Mouse (Mus musculus) midbrain, embryonic 15.5 days (tissue): ENCODE results near the gene Rhod. TPM values are rescaled to one million over a fixed set of nuclear protein-coding genes. Genes with fewer than 3 reads are reported as not detected.
A peak's percentile ranks its signal among the peaks of the same experiment; 100 is the strongest.

Source experiments
- ATAC-seq: fragments of 200-750 bp; cut with Nextera tagmentation; replicated peaks from 2 replicates; pipeline ENCODE4 v1.8.0; 2017; ENCODE audit warnings: moderate TSS enrichment
- H3K27ac ChIP-seq: fragments of 300-500 bp; sonication (generic); 2 replicates; pipeline ENCODE4 v1.5.1; 2015; ENCODE audit warnings: mild to moderate bottlenecking, inconsistent platforms
- H3K27me3 ChIP-seq: fragments of 300-500 bp; sonication (generic); replicated peaks from 2 replicates; pipeline ENCODE4 v1.6.1; 2015; ENCODE audit warnings: inconsistent platforms
- H3K36me3 ChIP-seq: fragments of 300-500 bp; sonication (generic); replicated peaks from 2 replicates; pipeline ENCODE4 v1.6.1; 2015; ENCODE audit warnings: inconsistent platforms
- H3K4me1 ChIP-seq: fragments of 300-500 bp; sonication (generic); 2 replicates; pipeline ENCODE4 v1.6.1; 2015; ENCODE audit warnings: inconsistent platforms
- H3K4me2 ChIP-seq: fragments of 300-500 bp; sonication (generic); 2 replicates; pipeline ENCODE4 v1.6.1; 2015; ENCODE audit warnings: inconsistent platforms, mild to moderate bottlenecking, moderate library complexity
- H3K4me3 ChIP-seq: fragments of 300-500 bp; sonication (generic); 2 replicates; pipeline ENCODE4 v1.5.1; 2015; ENCODE audit warnings: mild to moderate bottlenecking, inconsistent platforms
- H3K9ac ChIP-seq: fragments of 300-500 bp; sonication (generic); 2 replicates; pipeline ENCODE4 v1.6.1; 2015; ENCODE audit warnings: mild to moderate bottlenecking, inconsistent platforms
- H3K9me3 ChIP-seq: fragments of 300-500 bp; sonication (generic); 2 replicates; pipeline ENCODE4 v1.6.1; 2016; ENCODE audit warnings: inconsistent platforms
- WGBS: fragments of 180-500 bp; shearing (Covaris S2); methylation state at CpG from one replicate; pipeline ENCODE4 v1.1.7; 2015; ENCODE audit warnings: mixed read lengths; 5-methylcytosine and 5-hydroxymethylcytosine counted together
- polyA plus RNA-seq: library from polyadenylated mRNA; unstranded; fragments of >200 nt; fragmentation: Nextera tagmentation; extraction: Ambion mirVana; gene quantifications from 2 replicates; pipeline ENCODE4 v1.2.1, GENCODE M21; 2015

Rhod gene
- polyA plus RNA-seq, 1 experiment from 2014 or later: 5.5 TPM

- Histone ChIP-seq H3K4me1 (no peaks in the 10 kb centered on the region), H3K9me3 (no peaks in the 10 kb centered on the region)
- 86% methylated on average over 8 of the region's 8 CpGs for WGBS
Measured at GRCm38 (mm10) chr19:4446661-4447420, 7.6 kb upstream of the Rhod start.

GRCm38 (mm10) chr19:4442408-4442807 lies 3.2 kb upstream of the Rhod start:
- peaks cover 10% of the 10 kb centered on the region for H3K4me1 ChIP-seq
- no peak for ATAC-seq
- H3K4me3 ChIP-seq: no peak overlapping the region
- no peak overlapping the region for H3K27ac ChIP-seq
- peaks cover 28% of the 10 kb centered on the region for H3K27me3 ChIP-seq
- no peaks in the 10 kb centered on the region for H3K9me3 ChIP-seq
- no peak overlapping the region for H3K9ac ChIP-seq
- no peaks in the 10 kb centered on the region for H3K36me3 ChIP-seq
- 8% methylated on average over 3 of the region's 3 CpGs for WGBS
- H3K4me2 ChIP-seq: no peak overlapping the region

More at GRCm38 (mm10) chr19:4446661-4447420, 7.6 kb upstream of the Rhod start:
- Histone ChIP-seq H3K36me3 (no peaks in the 10 kb centered on the region), H3K4me3 (no peak overlapping the region), H3K4me2 (no peak overlapping the region), H3K9ac (no peak overlapping the region), H3K27ac (no peak overlapping the region), H3K27me3 (no peaks in the 10 kb centered on the region)
- no peak for ATAC-seq

GRCm38 (mm10) chr19:4441621-4442161 lies 2.5 kb upstream of the Rhod start:
- ATAC-seq: no peak
- H3K9ac ChIP-seq: no peak overlapping the region
- WGBS: 44% methylated on average over 10 of the region's 10 CpGs

GRCm38 (mm10) chr19:4441090-4441591 lies 1.9 kb upstream of the Rhod start:
- ATAC-seq: no peak
- no peak overlapping the region for H3K4me3 ChIP-seq
- peaks cover 28% of the 10 kb centered on the region for H3K27me3 ChIP-seq
- 23% methylated on average over 6 of the region's 6 CpGs for WGBS
- H3K27ac ChIP-seq: no peak overlapping the region
- peaks cover 10% of the 10 kb centered on the region for H3K4me1 ChIP-seq
- no peak overlapping the region for H3K4me2 ChIP-seq
- no peak overlapping the region for H3K9ac ChIP-seq
- H3K9me3 ChIP-seq: no peaks in the 10 kb centered on the region
- H3K36me3 ChIP-seq: no peaks in the 10 kb centered on the region

More at GRCm38 (mm10) chr19:4441621-4442161, 2.5 kb upstream of the Rhod start:
- Histone ChIP-seq H3K4me3 (no peak overlapping the region), H3K4me1 (peaks cover 10% of the 10 kb centered on the region), H3K9me3 (no peaks in the 10 kb centered on the region), H3K27me3 (peaks cover 28% of the 10 kb centered on the region), H3K36me3 (no peaks in the 10 kb centered on the region), H3K27ac (no peak overlapping the region), H3K4me2 (no peak overlapping the region)

- Histone ChIP-seq H3K4me1 (peaks cover 10% of the 10 kb centered on the region), H3K27ac (no peak overlapping the region), H3K4me3 (no peak overlapping the region), H3K9me3 (no peaks in the 10 kb centered on the region), H3K4me2 (no peak overlapping the region), H3K27me3 (peaks cover 28% of the 10 kb centered on the region), H3K36me3 (no peaks in the 10 kb centered on the region), H3K9ac (no peak overlapping the region)
- no peak for ATAC-seq
- 10% methylated on average over 8 of the region's 8 CpGs for WGBS
Measured at GRCm38 (mm10) chr19:4440222-4440621, 990 bp upstream of the Rhod start.

- no peak for ATAC-seq
- H3K27ac ChIP-seq: no peak overlapping the region
- H3K4me1 ChIP-seq: peaks cover 10% of the 10 kb centered on the region
- H3K36me3 ChIP-seq: no peaks in the 10 kb centered on the region
- peak overlapping the region; percentile 46 for H3K9ac ChIP-seq
- H3K4me2 ChIP-seq: peak overlapping the region; percentile 97
- peak overlapping the region; percentile 46 for H3K4me3 ChIP-seq
- WGBS: 10% methylated on average over 8 of the region's 8 CpGs
- peaks cover 28% of the 10 kb centered on the region for H3K27me3 ChIP-seq
- H3K9me3 ChIP-seq: no peaks in the 10 kb centered on the region
Measured at GRCm38 (mm10) chr19:4438791-4439160, 456 bp downstream of the Rhod start.

- no peak overlapping the region for H3K27ac ChIP-seq
- H3K36me3 ChIP-seq: no peaks in the 10 kb centered on the region
- WGBS: 73% methylated on average over 6 of the region's 6 CpGs
- no peak for ATAC-seq
- no peaks in the 10 kb centered on the region for H3K9me3 ChIP-seq
- H3K4me3 ChIP-seq: no peak overlapping the region
- peaks cover 10% of the 10 kb centered on the region for H3K4me1 ChIP-seq
- H3K4me2 ChIP-seq: no peak overlapping the region
- H3K27me3 ChIP-seq: peaks cover 28% of the 10 kb centered on the region
- no peak overlapping the region for H3K9ac ChIP-seq
Measured at GRCm38 (mm10) chr19:4437886-4438285, 1.3 kb downstream of the Rhod start.

- Histone ChIP-seq H3K4me1 (peaks cover 10% of the 10 kb centered on the region), H3K27me3 (peaks cover 28% of the 10 kb centered on the region), H3K36me3 (no peaks in the 10 kb centered on the region), H3K4me3 (no peak overlapping the region), H3K27ac (no peak overlapping the region), H3K4me2 (no peak overlapping the region), H3K9me3 (no peaks in the 10 kb centered on the region), H3K9ac (no peak overlapping the region)
- ATAC-seq: no peak
- 81% methylated on average over 3 of the region's 3 CpGs for WGBS
Measured at GRCm38 (mm10) chr19:4436254-4436653, 3.0 kb downstream of the Rhod start.

- H3K4me3 ChIP-seq: no peak overlapping the region
- no peaks in the 10 kb centered on the region for H3K9me3 ChIP-seq
- peaks cover 18% of the 10 kb centered on the region for H3K27me3 ChIP-seq
- 92% methylated on average over 1 of the region's 1 CpGs for WGBS
- H3K4me1 ChIP-seq: peaks cover 10% of the 10 kb centered on the region
- no peak overlapping the region for H3K4me2 ChIP-seq
- H3K9ac ChIP-seq: no peak overlapping the region
- no peak overlapping the region for H3K27ac ChIP-seq
- no peaks in the 10 kb centered on the region for H3K36me3 ChIP-seq
- ATAC-seq: no peak
Measured at GRCm38 (mm10) chr19:4434999-4435398, 4.2 kb downstream of the Rhod start.

GRCm38 (mm10) chr19:4433756-4434155 lies 5.5 kb downstream of the Rhod start:
- H3K27me3 ChIP-seq: peaks cover 6% of the 10 kb centered on the region
- no peak overlapping the region for H3K4me3 ChIP-seq
- ATAC-seq: no peak
- no peaks in the 10 kb centered on the region for H3K9me3 ChIP-seq
- no peak overlapping the region for H3K27ac ChIP-seq
- no peaks in the 10 kb centered on the region for H3K36me3 ChIP-seq
- no peak overlapping the region for H3K4me2 ChIP-seq
- H3K4me1 ChIP-seq: no peaks in the 10 kb centered on the region
- no peak overlapping the region for H3K9ac ChIP-seq
- WGBS: 76% methylated on average over 1 of the region's 1 CpGs

GRCm38 (mm10) chr19:4430091-4430620 lies 9.1 kb downstream of the Rhod start:
- no peaks in the 10 kb centered on the region for H3K9me3 ChIP-seq
- no peaks in the 10 kb centered on the region for H3K27me3 ChIP-seq
- H3K36me3 ChIP-seq: no peaks in the 10 kb centered on the region
- WGBS: 96% methylated on average over 4 of the region's 4 CpGs
- no peak for ATAC-seq
- no peak overlapping the region for H3K27ac ChIP-seq
- no peak overlapping the region for H3K9ac ChIP-seq
- H3K4me2 ChIP-seq: no peak overlapping the region
- H3K4me3 ChIP-seq: no peak overlapping the region
- no peaks in the 10 kb centered on the region for H3K4me1 ChIP-seq

GRCm38 (mm10) chr19:4425610-4426366 lies 13.4 kb downstream of the Rhod start:
- Histone ChIP-seq H3K4me1 (no peaks in the 10 kb centered on the region), H3K36me3 (no peaks in the 10 kb centered on the region), H3K9ac (no peak overlapping the region), H3K27me3 (no peaks in the 10 kb centered on the region), H3K4me3 (no peak overlapping the region), H3K27ac (no peak overlapping the region), H3K9me3 (no peaks in the 10 kb centered on the region), H3K4me2 (no peak overlapping the region)
- WGBS: 75% methylated on average over 19 of the region's 19 CpGs
- ATAC-seq: no peak
